Mouse (Mus musculus): Measurements from ENCODE around the gene Gm14322.
"Not testable (repeated sequence)": the region's sequence is repeated elsewhere in the genome, so short reads cannot be mapped to it uniquely, and the experiment has no call there.

Gm14322 gene

GRCm38 (mm10) chr2:177758941-177759558, at the start of gene Gm14322:
Gm14322 (plus strand) TSS chr2:177759288.
- peak; percentile 0 for DNase-seq (ENCODE audit: low read depth, low spot score)

- DNase-seq (ENCODE audit: low read depth, low spot score), result not testable (repeated sequence)
Observed at GRCm38 (mm10) chr2:177741487-177741886, 17.6 kb upstream of the Gm14322 start.

GRCm38 (mm10) chr2:177787351-177787750, 28.3 kb downstream of the Gm14322 start:
- not testable (repeated sequence) for DNase-seq (ENCODE audit: low read depth, low spot score)

GRCm38 (mm10) chr2:177806170-177806569, 47.1 kb downstream of the Gm14322 start:
- DNase-seq (ENCODE audit: low read depth, low spot score), result not testable (repeated sequence)

Measured in skeletal muscle tissue, adult 2 months (tissue).